Mouse (Mus musculus) stomach, postnatal 0 days (tissue): ENCODE results near the gene Pbx4. TPM values are rescaled to one million over a fixed set of nuclear protein-coding genes. Genes with fewer than 3 reads are reported as not detected.
A peak's percentile ranks its signal among the peaks of the same experiment; 100 is the strongest.

Source experiments
- ATAC-seq: fragments of 200-750 bp; cut with Nextera tagmentation; 2 replicates; pipeline ENCODE4 v1.8.0; 2017; ENCODE audit not compliant: low FRiP score, low TSS enrichment
- DNase-seq: peaks from one replicate; pipeline ENCODE4 v3.0.0-alpha.2; 2016; ENCODE audit warnings: low spot score
- H3K27ac ChIP-seq: fragments of 300-500 bp; sonication (generic); replicated peaks from 2 replicates; pipeline ENCODE4 v1.5.1; 2014; ENCODE audit warnings: mild to moderate bottlenecking, control low read depth
- H3K27me3 ChIP-seq: fragments of 300-500 bp; sonication (generic); 2 replicates; pipeline ENCODE4 v1.6.1; 2014; ENCODE audit warnings: low read length; ENCODE audit not compliant: control insufficient read depth, insufficient read depth
- H3K36me3 ChIP-seq: fragments of 300-500 bp; sonication (generic); 2 replicates; pipeline ENCODE4 v1.6.1; 2014; ENCODE audit warnings: low read length, mixed read lengths; ENCODE audit not compliant: control insufficient read depth, insufficient read depth
- H3K4me1 ChIP-seq: fragments of 300-500 bp; sonication (generic); replicated peaks from 2 replicates; pipeline ENCODE4 v1.6.1; 2014; ENCODE audit warnings: antibody characterized with exemption; ENCODE audit not compliant: control insufficient read depth, insufficient read depth
- H3K4me2 ChIP-seq: fragments of 300-500 bp; sonication (generic); replicated peaks from 2 replicates; pipeline ENCODE4 v1.6.1; 2014; ENCODE audit warnings: low read depth, mild to moderate bottlenecking, control low read depth, moderate library complexity
- H3K4me3 ChIP-seq: fragments of 300-500 bp; sonication (generic); 2 replicates; pipeline ENCODE4 v1.5.1; 2014; ENCODE audit warnings: low read depth, low read length, control low read depth
- H3K9ac ChIP-seq: fragments of 300-500 bp; sonication (generic); 2 replicates; pipeline ENCODE4 v1.6.1; 2014; ENCODE audit warnings: mild to moderate bottlenecking, low read length, control low read depth, mixed read lengths
- H3K9me3 ChIP-seq: fragments of 300-500 bp; sonication (generic); 2 replicates; pipeline ENCODE4 v1.6.1; 2016; ENCODE audit warnings: low read length; ENCODE audit not compliant: control insufficient read depth
- CTCF ChIP-seq: IDR thresholded peaks from 2 replicates; pipeline ENCODE4 v1.5.1; 2016; ENCODE audit warnings: antibody characterized with exemption, low read depth, mild to moderate bottlenecking, moderate library complexity
- EP300 ChIP-seq: optimal IDR thresholded peaks from 2 replicates; pipeline ENCODE3; 2016; ENCODE audit warnings: antibody characterized with exemption
- WGBS: fragments of 180-500 bp; shearing (Covaris S2); extraction: QIAGEN DNeasy Blood & Tissue Kit; methylation state at CpG from one replicate; pipeline ENCODE4 v1.1.7; 2014; 5-methylcytosine and 5-hydroxymethylcytosine counted together
- polyA plus RNA-seq: library from polyadenylated mRNA; unstranded; fragments of >200 nt; fragmentation: Nextera tagmentation; extraction: Ambion mirVana; gene quantifications from 2 replicates; pipeline ENCODE4 v1.2.1, GENCODE M21; 2015

Gene Pbx4
- polyA plus RNA-seq, 1 experiment from 2014 or later, result 5.1 TPM

DNA sequence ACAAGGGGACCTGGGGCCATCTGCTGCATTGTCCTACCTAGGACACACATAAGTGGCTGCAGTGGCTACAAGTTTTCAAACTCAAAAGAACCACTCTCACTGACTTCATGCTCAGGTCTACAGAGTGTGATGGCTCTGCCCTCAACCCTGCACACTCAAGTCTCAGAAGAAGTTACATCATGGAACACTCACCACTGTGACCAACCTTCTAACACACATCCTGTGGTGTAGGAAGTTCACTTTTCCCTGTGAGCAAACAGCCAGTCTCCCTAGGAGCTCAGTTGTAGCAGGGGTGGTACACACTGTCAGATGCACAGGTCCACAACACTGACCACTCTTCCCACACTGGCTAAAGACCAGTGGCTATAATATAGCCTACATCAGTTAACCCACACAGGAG lies 86.2 kb downstream of the Pbx4 start:
- no peak overlapping the region for H3K4me3 ChIP-seq
- no peaks in the 10 kb centered on the region for H3K9me3 ChIP-seq
- no peak for TF ChIP-seq CTCF
- TF ChIP-seq EP300, result no peak
- H3K4me1 ChIP-seq, result no peaks in the 10 kb centered on the region
- no peaks in the 10 kb centered on the region for H3K27me3 ChIP-seq
- DNase-seq (no peak), ATAC-seq (no peak)
- peaks cover 21% of the 10 kb centered on the region for H3K36me3 ChIP-seq
- no peak overlapping the region for H3K4me2 ChIP-seq
- no peak overlapping the region for H3K27ac ChIP-seq
- H3K9ac ChIP-seq, result no peak overlapping the region

DNA sequence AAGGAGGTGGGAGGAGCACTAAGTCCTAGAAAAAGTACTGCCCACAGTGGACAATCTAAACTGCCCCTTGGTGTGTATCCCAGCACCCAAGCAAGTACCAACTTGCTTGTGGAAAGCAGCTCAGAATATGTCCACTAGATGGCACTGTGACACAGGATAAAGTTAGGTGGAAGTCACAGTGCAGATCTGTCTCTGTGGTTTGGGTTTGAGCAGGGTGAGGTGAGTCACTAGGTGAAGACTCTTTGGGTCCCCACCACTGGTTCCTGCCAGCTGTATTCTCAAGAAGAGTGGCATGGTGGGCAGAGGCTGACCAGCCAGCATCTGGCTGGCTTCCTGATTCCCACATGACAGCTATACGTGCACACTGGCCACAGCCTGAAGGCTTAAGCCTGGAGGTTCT lies 86.7 kb downstream of the Pbx4 start:
- DNase-seq (peak; percentile 70), ATAC-seq (peak; percentile 61)
- peaks cover 16% of the 10 kb centered on the region for H3K36me3 ChIP-seq
- 39% methylated on average over 1 of the region's 1 CpGs for WGBS
- no peaks in the 10 kb centered on the region for H3K4me1 ChIP-seq
- H3K4me2 ChIP-seq, result no peak overlapping the region
- H3K9ac ChIP-seq, result no peak overlapping the region
- H3K27ac ChIP-seq, result no peak overlapping the region
- no peak for TF ChIP-seq EP300
- TF ChIP-seq CTCF, result peak; percentile 96
- H3K4me3 ChIP-seq, result no peak overlapping the region
- no peaks in the 10 kb centered on the region for H3K27me3 ChIP-seq
- no peaks in the 10 kb centered on the region for H3K9me3 ChIP-seq

DNA sequence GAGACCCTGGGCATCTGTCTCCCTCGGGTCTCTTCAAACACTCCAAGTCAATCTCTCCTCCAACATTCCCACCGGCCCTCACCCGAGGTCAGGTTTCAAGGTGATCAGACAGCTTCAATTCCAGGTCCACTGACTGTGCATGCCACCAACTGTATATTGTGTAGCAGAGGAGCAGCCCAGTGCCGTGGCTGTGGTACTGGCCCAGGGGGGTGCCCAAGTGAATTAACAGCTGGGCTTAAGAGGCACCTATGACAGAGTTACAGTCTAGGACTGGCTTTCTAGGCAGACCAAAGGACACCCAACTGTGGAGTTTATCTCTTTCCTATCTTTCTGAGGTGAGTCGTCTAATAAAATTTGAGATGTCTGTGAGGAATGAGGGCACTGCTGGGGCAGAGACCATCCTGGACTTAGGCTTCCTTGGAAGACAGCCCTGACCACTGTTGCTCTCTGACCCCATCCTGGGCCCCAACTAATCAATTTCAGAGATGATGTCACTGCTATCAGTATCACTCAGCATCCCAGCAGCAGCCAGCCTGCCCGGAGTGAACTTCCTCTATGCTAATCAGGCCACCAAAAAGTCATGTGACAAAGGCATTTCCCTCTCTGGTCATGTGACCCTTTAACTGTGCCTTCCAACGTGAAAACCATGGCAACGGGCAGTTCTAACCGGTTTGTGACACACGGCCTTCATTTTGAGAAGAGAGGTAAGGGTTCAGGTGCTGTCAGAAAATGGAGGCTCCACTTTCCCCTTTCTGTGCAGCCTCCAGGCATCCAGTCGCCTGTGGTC lies 87.8 kb downstream of the Pbx4 start:
- Histone ChIP-seq H3K9ac (no peak overlapping the region), H3K27ac (peak overlapping the region; percentile 49; the same call in 1 of the 2 replicates), H3K4me1 (no peaks in the 10 kb centered on the region), H3K36me3 (peaks cover 12% of the 10 kb centered on the region), H3K9me3 (no peaks in the 10 kb centered on the region), H3K4me2 (no peak overlapping the region), H3K27me3 (no peaks in the 10 kb centered on the region), H3K4me3 (no peak overlapping the region)
- WGBS, result 36% methylated on average over 11 of the region's 11 CpGs
- DNase-seq (peak; percentile 30), ATAC-seq (peak; percentile 63; the same call in 1 of the 2 replicates)
- TF ChIP-seq EP300 (no peak), CTCF (no peak)

DNA sequence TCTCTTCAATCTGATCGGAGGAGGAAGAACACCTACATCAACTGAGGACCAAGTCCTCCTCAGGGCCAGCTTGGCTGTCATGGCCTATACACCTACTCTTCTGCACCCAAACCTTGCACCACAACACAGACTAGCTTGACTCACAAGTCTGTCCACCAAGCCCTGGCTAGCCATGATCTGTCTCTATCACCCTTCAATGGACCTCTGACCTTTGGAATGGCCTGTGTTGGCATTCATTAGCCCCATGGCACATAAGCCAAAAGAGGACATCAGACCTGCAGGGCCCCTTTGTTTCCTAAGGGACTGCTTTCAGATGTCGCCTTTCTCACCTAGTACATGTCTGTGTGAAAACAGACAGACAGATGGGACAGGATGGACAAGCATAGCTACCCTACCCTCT lies 88.8 kb downstream of the Pbx4 start:
- 80% methylated on average over 2 of the region's 2 CpGs for WGBS
- H3K27me3 ChIP-seq, result no peaks in the 10 kb centered on the region
- peak overlapping the region; percentile 49; the same call in 1 of the 2 replicates for H3K27ac ChIP-seq
- H3K36me3 ChIP-seq, result peaks cover 4% of the 10 kb centered on the region
- H3K4me3 ChIP-seq, result no peak overlapping the region
- H3K9ac ChIP-seq, result no peak overlapping the region
- H3K9me3 ChIP-seq, result no peaks in the 10 kb centered on the region
- TF ChIP-seq CTCF, result no peak
- no peak for TF ChIP-seq EP300
- H3K4me2 ChIP-seq, result no peak overlapping the region
- H3K4me1 ChIP-seq, result no peaks in the 10 kb centered on the region
- no peak for ATAC-seq
- DNase-seq, result no peak

Other genes with a start within 250 kb of the Pbx4 start
- gene Zfp868, start 206.9 kb upstream of the Pbx4 start, polyA plus RNA-seq, result 9.0 and 11.0 TPM in 2 replicates
- gene Zfp964, start 178.0 kb upstream of the Pbx4 start, polyA plus RNA-seq, result 0.57 and 0.61 TPM in 2 replicates
- 11.1 and 12.3 TPM in 2 replicates for gene Zfp869, start 121.8 kb upstream of the Pbx4 start, polyA plus RNA-seq
- 2.8 and 3.3 TPM in 2 replicates for gene Zfp963, start 82.5 kb upstream of the Pbx4 start, polyA plus RNA-seq
- 0.34 and 0.39 TPM in 2 replicates for gene Gm20422, start 57.6 kb upstream of the Pbx4 start, polyA plus RNA-seq
- 19.4 and 21.5 TPM in 2 replicates for gene Atp13a1, start 41.3 kb upstream of the Pbx4 start, polyA plus RNA-seq
- 8.4 and 9.0 TPM in 2 replicates for gene Zfp866, start 41.3 kb upstream of the Pbx4 start, polyA plus RNA-seq
- gene Gmip, start 23.8 kb upstream of the Pbx4 start, polyA plus RNA-seq, result 5.8 and 6.0 TPM in 2 replicates
- 0.24 and 0.28 TPM in 2 replicates for gene Lpar2, start 10.1 kb upstream of the Pbx4 start, polyA plus RNA-seq
- gene Cilp2, start 55.2 kb downstream of the Pbx4 start, polyA plus RNA-seq, result 0.30 and 0.36 TPM in 2 replicates
- 2.1 and 2.7 TPM in 2 replicates for gene Tssk6, start 69.7 kb downstream of the Pbx4 start, polyA plus RNA-seq
- gene Ndufa13, start 70.1 kb downstream of the Pbx4 start, polyA plus RNA-seq, result 199 and 205 TPM in 2 replicates
- gene Yjefn3, start 70.2 kb downstream of the Pbx4 start, polyA plus RNA-seq, result 1.6 and 2.7 TPM in 2 replicates
- 32.4 and 36.4 TPM in 2 replicates for gene Gatad2a, start 163.9 kb downstream of the Pbx4 start, polyA plus RNA-seq
- 22.4 and 24.4 TPM in 2 replicates for gene Mau2, start 210.2 kb downstream of the Pbx4 start, polyA plus RNA-seq
- gene Sugp1, start 210.3 kb downstream of the Pbx4 start, polyA plus RNA-seq, result 21.2 and 22.0 TPM in 2 replicates
- 1.0 and 1.5 TPM in 2 replicates for gene Tm6sf2, start 240.4 kb downstream of the Pbx4 start, polyA plus RNA-seq